Mouse (Mus musculus): ENCODE data around the gene Ccr1l1.

DNA sequence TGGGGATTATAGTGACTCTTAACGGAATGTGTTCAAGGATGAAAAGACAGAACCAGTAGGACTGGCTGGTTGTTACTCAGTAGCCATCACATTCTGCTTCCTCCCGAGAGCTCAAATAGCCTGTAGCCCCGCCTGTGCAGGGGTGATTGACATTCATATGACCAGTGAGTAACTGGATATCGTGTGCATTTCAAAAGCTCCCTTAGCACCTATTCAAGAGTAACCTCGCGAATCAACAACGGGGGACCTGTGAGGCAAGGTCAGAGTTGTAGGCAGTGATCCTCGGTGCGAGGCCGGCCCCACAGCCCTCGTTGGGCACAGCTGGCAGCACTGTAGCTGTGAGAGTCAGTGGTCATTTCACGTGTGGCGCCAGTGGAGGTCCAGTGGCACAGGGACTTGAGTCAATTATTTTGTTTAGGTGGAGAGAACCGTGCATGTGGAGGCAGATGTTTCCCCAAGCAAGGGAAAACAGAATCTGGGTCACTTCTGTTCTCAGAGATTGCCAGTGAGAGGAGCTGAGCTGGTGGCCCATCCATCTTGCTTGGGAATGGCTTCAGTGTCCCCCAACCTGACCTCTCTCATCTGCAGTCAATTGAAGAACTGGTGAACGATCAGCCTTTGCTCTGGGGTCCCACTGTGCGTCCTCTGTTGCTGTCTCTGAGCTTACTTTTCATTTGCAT, 50.8 kb downstream of the Ccr1l1 start:
- no peak for TF ChIP-seq CTCF (IDR thresholded peaks at IDR 0.05; ENCODE audit: extremely low read depth, insufficient read depth, insufficient read length, insufficient replicate concordance)
- no peak for TF ChIP-seq POLR2A (IDR thresholded peaks at IDR 0.05; ENCODE audit: low read depth, low read length)

Data from spleen, adult 2 months (tissue).